Mouse (Mus musculus): Measurements from ENCODE around the gene H2al1d.
A peak's percentile ranks its signal among the peaks of the same experiment; 100 is the strongest.
"Not testable (repeated sequence)": the region's sequence is repeated elsewhere in the genome, so short reads cannot be mapped to it uniquely, and the experiment has no call there.

The H2al1d gene

GRCm38 (mm10) chrX:11308524-11308923 is at the start of gene H2al1d:
TSS of gene H2al1d (plus strand) at chrX:11308824.
- not testable (repeated sequence) for DNase-seq (ENCODE audit: low spot score in 2 of 2)

- no peak for DNase-seq (ENCODE audit: low spot score in 2 of 2)
Measured at GRCm38 (mm10) chrX:11264918-11265317, 43.7 kb upstream of the H2al1d start.

- no peak for DNase-seq (ENCODE audit: low spot score in 2 of 2)
Measured at GRCm38 (mm10) chrX:11267791-11268190, 40.8 kb upstream of the H2al1d start.

GRCm38 (mm10) chrX:11269074-11269473 is 39.5 kb upstream of the H2al1d start:
- DNase-seq (ENCODE audit: low spot score in 2 of 2), result peak in 1 of 2 experiments; percentile 32

GRCm38 (mm10) chrX:11273190-11273589 is 35.4 kb upstream of the H2al1d start:
- no peak for DNase-seq (ENCODE audit: low spot score in 2 of 2)

GRCm38 (mm10) chrX:11277083-11277482 is 31.5 kb upstream of the H2al1d start:
- DNase-seq (ENCODE audit: low spot score in 2 of 2), result no peak

GRCm38 (mm10) chrX:11280741-11281140 is 27.9 kb upstream of the H2al1d start:
- no peak for DNase-seq (ENCODE audit: low spot score in 2 of 2)

- DNase-seq (ENCODE audit: low spot score in 2 of 2), result no peak
Measured at GRCm38 (mm10) chrX:11288306-11288882, 20.2 kb upstream of the H2al1d start.

- DNase-seq (ENCODE audit: low spot score in 2 of 2), result no peak
Measured at GRCm38 (mm10) chrX:11289244-11289643, 19.4 kb upstream of the H2al1d start.

GRCm38 (mm10) chrX:11298957-11299356 is 9.7 kb upstream of the H2al1d start, which contains the start of gene H2al1a:
TSS of gene H2al1a (plus strand) at chrX:11299257.
- not testable (repeated sequence) for DNase-seq (ENCODE audit: low spot score in 2 of 2)

- not testable (repeated sequence) for DNase-seq (ENCODE audit: low spot score in 2 of 2)
Measured at GRCm38 (mm10) chrX:11302132-11302531, 6.5 kb upstream of the H2al1d start, which contains the start of gene H2al1b. TSS of gene H2al1b (plus strand) at chrX:11302432.

- DNase-seq (ENCODE audit: low spot score in 2 of 2), result not testable (repeated sequence)
Measured at GRCm38 (mm10) chrX:11305355-11305754, 3.3 kb upstream of the H2al1d start, which contains the start of gene H2al1c. TSS of gene H2al1c (plus strand) at chrX:11305655.

GRCm38 (mm10) chrX:11311634-11312033 is 3.0 kb downstream of the H2al1d start, which contains the start of gene H2al1e:
TSS of gene H2al1e (plus strand) at chrX:11311934.
- DNase-seq (ENCODE audit: low spot score in 2 of 2), result not testable (repeated sequence)

GRCm38 (mm10) chrX:11314858-11315257 is 6.2 kb downstream of the H2al1d start, which contains the start of gene H2al1f:
TSS of gene H2al1f (plus strand) at chrX:11315158.
- DNase-seq (ENCODE audit: low spot score in 2 of 2), result not testable (repeated sequence)

- not testable (repeated sequence) for DNase-seq (ENCODE audit: low spot score in 2 of 2)
Measured at GRCm38 (mm10) chrX:11317956-11318355, 9.3 kb downstream of the H2al1d start, which contains the start of gene H2al1g. TSS of gene H2al1g (plus strand) at chrX:11318256.

GRCm38 (mm10) chrX:11321192-11321591 is 12.6 kb downstream of the H2al1d start, which contains the start of gene H2al1h:
TSS of gene H2al1h (plus strand) at chrX:11321492.
- not testable (repeated sequence) for DNase-seq (ENCODE audit: low spot score in 2 of 2)

GRCm38 (mm10) chrX:11324359-11324758 is 15.7 kb downstream of the H2al1d start, which contains the start of gene H2al1i:
TSS of gene H2al1i (plus strand) at chrX:11324659.
- DNase-seq (ENCODE audit: low spot score in 2 of 2), result not testable (repeated sequence)

- not testable (repeated sequence) for DNase-seq (ENCODE audit: low spot score in 2 of 2)
Measured at GRCm38 (mm10) chrX:11327522-11327921, 18.9 kb downstream of the H2al1d start, which contains the start of gene H2al1j. TSS of gene H2al1j (plus strand) at chrX:11327822.

GRCm38 (mm10) chrX:11345762-11346161 is 37.1 kb downstream of the H2al1d start:
- DNase-seq (ENCODE audit: low spot score in 2 of 2), result peak in 1 of 2 experiments; percentile 3

GRCm38 (mm10) chrX:11346756-11347155 is 38.1 kb downstream of the H2al1d start:
- DNase-seq (ENCODE audit: low spot score in 2 of 2), result no peak

Measured in frontal cortex, postnatal 14 days (tissue).